Mouse (Mus musculus): ENCODE data around the gene Nudt13.

DNA sequence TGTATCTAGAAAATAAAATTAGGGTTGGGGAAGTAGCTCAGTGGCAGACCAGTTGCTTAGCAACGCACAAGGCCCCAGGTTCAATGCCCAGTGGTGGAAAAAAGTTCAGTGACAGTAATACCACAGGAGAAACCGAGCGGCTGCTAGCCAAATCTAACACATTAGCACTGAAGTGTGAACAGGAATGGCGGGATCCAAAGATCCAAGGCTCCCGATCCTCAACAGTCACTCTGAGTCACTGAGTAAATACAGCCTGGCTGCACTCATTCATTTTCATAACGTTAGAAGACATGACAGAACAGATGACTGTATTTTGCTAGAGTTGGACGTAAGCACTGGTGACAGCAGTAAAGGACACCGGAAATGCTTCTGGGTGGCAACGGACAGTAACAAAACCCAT, 51.4 kb downstream of the Nudt13 start:
- no peak for TF ChIP-seq CTCF (IDR thresholded peaks at IDR 0.05; ENCODE audit: low read depth, low read length)
- TF ChIP-seq POLR2A (IDR thresholded peaks at IDR 0.05; ENCODE audit: borderline replicate concordance, low read depth, low read length): no peak
